In the genomic region with DNA sequence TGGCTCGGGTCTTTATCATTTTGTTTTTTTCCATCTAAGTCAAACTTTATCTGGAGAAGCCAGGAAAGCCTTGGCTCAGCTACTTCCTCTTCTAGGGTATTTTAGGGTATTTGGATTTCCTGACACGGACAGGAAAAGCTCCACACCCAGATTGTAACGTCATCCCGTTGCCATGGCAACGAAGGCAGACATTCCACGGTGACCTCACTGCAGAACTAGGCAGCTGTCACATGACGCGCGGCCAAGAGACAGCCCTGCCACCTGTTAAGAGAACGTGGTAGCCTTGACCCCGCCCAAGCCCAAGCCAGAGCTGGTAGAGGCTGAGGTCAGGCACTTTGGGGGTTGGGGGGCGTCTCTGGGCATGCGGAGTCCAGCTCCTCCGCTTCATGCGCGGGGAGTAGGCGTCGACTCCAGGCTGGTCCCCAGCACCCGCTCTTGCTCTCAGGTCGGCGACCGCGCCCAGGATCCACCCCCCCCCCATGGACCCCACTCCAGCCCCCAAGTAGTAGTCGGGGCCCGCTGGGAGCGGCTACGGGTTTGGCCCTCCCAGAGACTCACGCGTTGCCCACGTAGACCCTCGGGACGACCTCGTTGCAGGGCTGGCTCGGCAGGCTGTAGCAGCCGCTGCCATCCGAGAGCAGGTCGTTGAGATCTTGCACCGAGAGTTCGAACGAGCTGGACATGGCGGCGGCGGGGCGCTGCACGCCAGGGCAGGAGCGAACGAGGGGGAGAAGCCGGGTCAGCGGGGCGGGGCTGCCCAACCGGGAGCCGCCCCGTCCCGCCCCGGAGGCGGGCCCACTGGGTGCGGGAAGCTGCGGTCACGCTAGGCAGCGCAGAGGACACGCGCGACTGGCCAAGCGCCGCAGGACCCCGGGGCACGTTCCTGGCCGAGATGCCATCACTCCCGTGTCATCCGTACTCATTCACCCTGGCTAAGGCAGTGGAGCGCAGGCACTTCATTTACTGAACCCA, we compare ENCODE assay signal across 8 mouse cellular contexts. TPM values are rescaled to one million over a fixed set of nuclear protein-coding genes. Genes with fewer than 3 reads are reported as not detected.
DNase-seq lines count a peak whose midpoint lies in the region; ATAC-seq and TF ChIP-seq lines count a peak whose summit lies in the region.

A gene (plus strand): TSS at position 226 of the 972 bp plus-strand sequence.

- H3K4me1 ChIP-seq in CH12.LX (ENCODE audit: control insufficient read depth in 1 of 2, insufficient read depth in 2 of 2): peaks cover 14 to 40% of the 10 kb centered on the region in 2 experiments
- H3K4me1 ChIP-seq in heart, embryonic 14.5 days (ENCODE audit: control insufficient read depth in 2 of 2, insufficient read depth in 2 of 2, low read length in 2 of 2): peaks cover 22 to 23% of the 10 kb centered on the region in 2 experiments
- H3K4me1 ChIP-seq in liver, embryonic 12.5 days: peaks cover 43% of the 10 kb centered on the region

- TF ChIP-seq EP300 in CH12.LX (IDR thresholded peaks at IDR 0.05; ENCODE audit: low read length): 0 out of 2 replicates have a peak, but pooled peaks have one; percentile 36

- H3K4me3 ChIP-seq in CH12.LX (replicated peaks in 1 of 3; ENCODE audit: low read depth in 2 of 3, low read length in 2 of 3, poor library complexity in 1 of 3): peak within 1 kb of the TSS; percentile 54 to 78 (median 57)
- peak within 1 kb of the TSS; percentile 71 to 75 for H3K4me3 ChIP-seq in heart, embryonic 14.5 days (ENCODE audit: control insufficient read depth in 1 of 2, insufficient read depth in 1 of 2, low read depth in 1 of 2, low read length in 2 of 2)
- peak within 1 kb of the TSS; percentile 65 for H3K4me3 ChIP-seq in liver, embryonic 12.5 days

- peak within 1 kb of the TSS; percentile 72 for H3K9ac ChIP-seq in CH12.LX (ENCODE audit: insufficient read depth, low read depth)
- H3K9ac ChIP-seq in heart, embryonic 14.5 days (ENCODE audit: low read length): peak within 1 kb of the TSS; percentile 91
- H3K9ac ChIP-seq in liver, embryonic 12.5 days: peak within 1 kb of the TSS; percentile 75

- dilution Hi-C loops in CH12.LX (cut with MboI; ENCODE audit: extremely low pct_ligation_motif_present, extremely low pct_unique_long_range_greater_than_20kb, low sequenced_read_pairs): no loop called here

- H3K9me3 ChIP-seq in CH12.LX (replicated peaks; ENCODE audit: low read length): no peaks in the 10 kb centered on the region
- H3K9me3 ChIP-seq in heart, embryonic 14.5 days (ENCODE audit: control insufficient read depth, low read length): no peaks in the 10 kb centered on the region
- H3K9me3 ChIP-seq in liver, embryonic 12.5 days (replicated peaks): no peaks in the 10 kb centered on the region

- peak within 1 kb of the TSS; percentile 44 for H3K27ac ChIP-seq in CH12.LX (ENCODE audit: insufficient read depth, low read depth)
- H3K27ac ChIP-seq in heart, embryonic 14.5 days (replicated peaks in 1 of 2; ENCODE audit: control insufficient read depth in 1 of 2, insufficient read depth in 1 of 2, low read depth in 2 of 2, low read length in 2 of 2): peak within 1 kb of the TSS; percentile 90 to 97
- H3K27ac ChIP-seq in liver, embryonic 12.5 days: peak within 1 kb of the TSS; percentile 74

- no peak for TF ChIP-seq RAD21 in CH12.LX (IDR thresholded peaks at IDR 0.05; ENCODE audit: low read depth, low read length)

- 0 out of 4 replicates have a peak, but pooled peaks of 1 of the 2 experiments have one; percentile 13 for TF ChIP-seq CTCF in CH12.LX (conservative IDR thresholded peaks at IDR 0.05 in 1 of 2, IDR thresholded peaks at IDR 0.05 in 1 of 2; ENCODE audit: low read depth in 2 of 2, low read length in 2 of 2)

- in situ Hi-C loops in CH12.LX (cut with MboI; ENCODE audit: low pct_ligation_motif_present, low pct_unique_long_range_greater_than_20kb, low sequenced_read_pairs): no loop called here

- TF ChIP-seq POLR2A in CH12.LX (IDR thresholded peaks at IDR 0.05; ENCODE audit: low read depth, low read length): peak; percentile 72

- H3K79me2 ChIP-seq in CH12.LX (replicated peaks; ENCODE audit: control insufficient read depth, extremely low read depth, insufficient read depth, poor library complexity, severe bottlenecking): no peaks in the 10 kb centered on the region

- H3K4me2 ChIP-seq in CH12.LX (ENCODE audit: insufficient read depth, low read depth, poor library complexity, severe bottlenecking): peak within 1 kb of the TSS; percentile 83
- peak within 1 kb of the TSS; percentile 93 for H3K4me2 ChIP-seq in heart, embryonic 14.5 days (ENCODE audit: low read length)
- H3K4me2 ChIP-seq in liver, embryonic 12.5 days: peak within 1 kb of the TSS; percentile 98

- peak; percentile 99 for DNase-seq in CH12.LX (ENCODE audit: extremely low read depth)
- DNase-seq in c-Kit-negative CD71-positive TER-119-positive erythroid progenitor cells, embryonic 14.5 days (ENCODE audit: low read depth, low spot score): peak; percentile 47
- DNase-seq in fibroblast of lung, adult 2 months (ENCODE audit: low read depth): peak; percentile 86
- DNase-seq in kidney, postnatal 14 days: peak; percentile 97
- peak; percentile 51 for DNase-seq in naive thymus-derived CD4-positive, alpha-beta T cell, adult 2 months (ENCODE audit: low read depth)
- DNase-seq in splenic B cell, adult 2 months (ENCODE audit: low read depth, low spot score): peak; percentile 96

- peak; percentile 86 for ATAC-seq in heart, embryonic 14.5 days (ENCODE audit: insufficient number of reproducible peaks, insufficient read depth, low FRiP score, low read depth)
- ATAC-seq in liver, embryonic 12.5 days: peak; percentile 76

- peaks cover 39% of the 10 kb centered on the region for H3K27me3 ChIP-seq in CH12.LX (replicated peaks)
- no peaks in the 10 kb centered on the region for H3K27me3 ChIP-seq in heart, embryonic 14.5 days (ENCODE audit: control insufficient read depth, insufficient read depth, low read length)
- peaks cover 54% of the 10 kb centered on the region for H3K27me3 ChIP-seq in liver, embryonic 12.5 days (replicated peaks)
- H3K27me3 ChIP-seq in splenic B cell, adult 2 months (ENCODE audit: control insufficient read depth, insufficient read depth, low read length, poor library complexity, severe bottlenecking): no peaks in the 10 kb centered on the region

- peaks cover 19 to 33% of the 10 kb centered on the region in 2 experiments for H3K36me3 ChIP-seq in CH12.LX (replicated peaks in 1 of 2; ENCODE audit: control insufficient read depth in 1 of 2, insufficient read depth in 1 of 2, low read length in 1 of 2)
- peaks cover 26% of the 10 kb centered on the region for H3K36me3 ChIP-seq in heart, embryonic 14.5 days (ENCODE audit: control insufficient read depth, insufficient read depth, low read length)
- peaks cover 12% of the 10 kb centered on the region; the same call in 1 of the 2 replicates for H3K36me3 ChIP-seq in liver, embryonic 12.5 days
- no peaks in the 10 kb centered on the region for H3K36me3 ChIP-seq in splenic B cell, adult 2 months (ENCODE audit: control insufficient read depth, insufficient read depth, low read length, poor library complexity, severe bottlenecking)

- WGBS in heart, embryonic 14.5 days: under 1% methylated on average over 62 of the region's 71 CpGs
- WGBS in liver, embryonic 12.5 days (ENCODE audit: insufficient replicate concordance): 1% methylated on average over 71 of the region's 71 CpGs

TF ChIP-seq in CH12.LX, 34 proteins besides CTCF, POLR2A, EP300 and RAD21 (continues in another document):
- TF ChIP-seq NELFE (IDR thresholded peaks at IDR 0.05; ENCODE audit: low read depth, low read length): peak; percentile 72
- TF ChIP-seq ELF1 (IDR thresholded peaks at IDR 0.05; ENCODE audit: low read depth, low read length): peak; percentile 86
- TF ChIP-seq ZKSCAN1 (IDR thresholded peaks at IDR 0.05; ENCODE audit: borderline replicate concordance, low read depth, low read length): no peak
- TF ChIP-seq JUND (conservative IDR thresholded peaks at IDR 0.05; ENCODE audit: low read depth, low read length): peak; percentile 32; the same call in 1 of the 2 replicates
- TF ChIP-seq HCFC1 (IDR thresholded peaks at IDR 0.05; ENCODE audit: low read depth, low read length): peak; percentile 50; the same call in 1 of the 2 replicates
- TF ChIP-seq NRF1 (IDR thresholded peaks at IDR 0.05; ENCODE audit: low read depth, low read length): peak; percentile 62
- peak; percentile 57; the same call in 1 of the 2 replicates for TF ChIP-seq IRF4 (IDR thresholded peaks at IDR 0.05; ENCODE audit: low read depth, low read length)
- peak; percentile 89 for TF ChIP-seq USF2 (conservative IDR thresholded peaks at IDR 0.05; ENCODE audit: low read depth, low read length)
- no peak for TF ChIP-seq ZNF384 (IDR thresholded peaks at IDR 0.05; ENCODE audit: low read depth, low read length)
- TF ChIP-seq MYC (IDR thresholded peaks at IDR 0.05; ENCODE audit: low read depth, low read length): peak; percentile 72; the same call in 1 of the 2 replicates
- TF ChIP-seq E2F4 (IDR thresholded peaks at IDR 0.05; ENCODE audit: insufficient replicate concordance, low read depth, low read length): no peak
- TF ChIP-seq TBP (conservative IDR thresholded peaks at IDR 0.05; ENCODE audit: low read depth, low read length): no peak; the same call in 1 of the 2 replicates
- no peak for TF ChIP-seq POLR2AphosphoS2 (IDR thresholded peaks at IDR 0.05; ENCODE audit: low read depth, low read length)
- TF ChIP-seq ETS1 (conservative IDR thresholded peaks at IDR 0.05; ENCODE audit: low read depth, low read length): peak; percentile 96
- TF ChIP-seq MAX (IDR thresholded peaks at IDR 0.05; ENCODE audit: low read length): peak; percentile 91
- TF ChIP-seq JUN (IDR thresholded peaks at IDR 0.05; ENCODE audit: insufficient read depth, low read depth, low read length): peak; percentile 80
- TF ChIP-seq KAT2A (IDR thresholded peaks at IDR 0.05; ENCODE audit: insufficient replicate concordance, low read length): no peak
- TF ChIP-seq BHLHE40 (IDR thresholded peaks at IDR 0.05; ENCODE audit: low read depth, low read length): peak; percentile 97
- no peak for TF ChIP-seq CHD1 (IDR thresholded peaks at IDR 0.05; ENCODE audit: low read depth, low read length)
- no peak for TF ChIP-seq ZC3H11A (IDR thresholded peaks at IDR 0.05; ENCODE audit: low read depth, low read length)
- no peak for TF ChIP-seq SMC3 (IDR thresholded peaks at IDR 0.05; ENCODE audit: low read depth, low read length)
- peak; percentile 98 for TF ChIP-seq MXI1 (IDR thresholded peaks at IDR 0.05; ENCODE audit: low read depth, low read length)
- TF ChIP-seq TCF12 (IDR thresholded peaks at IDR 0.05; ENCODE audit: low read depth, low read length): peak; percentile 71
- peak; percentile 92 for TF ChIP-seq SIN3A (IDR thresholded peaks at IDR 0.05; ENCODE audit: low read length)

RNA-seq across cellular contexts. Expression of the gene that starts here (rescaled TPM):
- total RNA-seq in CH12.LX (2012; rRNA removed) (not detected in 2 replicates), CH12.LX (2014; rRNA removed) (not detected in 2 replicates)
- not detected in 2 replicates for polyA plus RNA-seq in CH12.LX (2012; ENCODE audit: insufficient read length, low read depth)
- polyA plus RNA-seq in heart, embryonic 14.5 days (2014; fragmentation: Nextera tagmentation; extraction: Ambion mirVana): not detected in 2 replicates
- not detected in 2 replicates for polyA plus RNA-seq in liver, embryonic 12.5 days (2016; fragmentation: Nextera tagmentation; extraction: Ambion mirVana)

Comparison
In these comparisons a context has a peak if more than half of its experiments do, and no peak if none do; other contexts are left out.
1. Peak in every context shown above with its lines: DNase-seq, ATAC-seq, H3K4me3 ChIP-seq and H3K27ac ChIP-seq.
2. Peak in DNase-seq, H3K4me3 ChIP-seq, H3K27ac ChIP-seq, H3K9ac ChIP-seq and H3K4me2 ChIP-seq in CH12.LX; RNA of the gene not detected or under 1 TPM.
3. Peak in ATAC-seq, H3K4me3 ChIP-seq, H3K27ac ChIP-seq, H3K9ac ChIP-seq and H3K4me2 ChIP-seq in heart, embryonic 14.5 days; RNA of the gene not detected or under 1 TPM.
4. Peak in ATAC-seq, H3K4me3 ChIP-seq, H3K27ac ChIP-seq, H3K9ac ChIP-seq and H3K4me2 ChIP-seq in liver, embryonic 12.5 days; RNA of the gene not detected or under 1 TPM.
5. DNase-seq: peak in every context shown above with its lines; median percentile 99 in CH12.LX; 97 in kidney, postnatal 14 days; 96 in splenic B cell, adult 2 months; 86 in fibroblast of lung, adult 2 months; 51 in naive thymus-derived CD4-positive, alpha-beta T cell, adult 2 months; 47 in c-Kit-negative CD71-positive TER-119-positive erythroid progenitor cells, embryonic 14.5 days.